Mouse (Mus musculus): ENCODE data around the gene Carmil3.

The Carmil3 gene

GRCm38 (mm10) chr14:55477829-55478228 lies 12.6 kb upstream of the Carmil3 start:
- DNase-seq (ENCODE audit: low read depth, low spot score): no peak
- no peaks in the 10 kb centered on the region for H3K27me3 ChIP-seq (ENCODE audit: control insufficient read depth, insufficient read depth, low read length, poor library complexity, severe bottlenecking)
- no peaks in the 10 kb centered on the region for H3K36me3 ChIP-seq (ENCODE audit: control insufficient read depth, insufficient read depth, low read length, poor library complexity, severe bottlenecking)

- H3K36me3 ChIP-seq (ENCODE audit: control insufficient read depth, insufficient read depth, low read length, poor library complexity, severe bottlenecking): no peaks in the 10 kb centered on the region
- peak; percentile 91 for DNase-seq (ENCODE audit: low read depth, low spot score)
- no peaks in the 10 kb centered on the region for H3K27me3 ChIP-seq (ENCODE audit: control insufficient read depth, insufficient read depth, low read length, poor library complexity, severe bottlenecking)
Measured at GRCm38 (mm10) chr14:55478651-55479599, 11.5 kb upstream of the Carmil3 start, which contains the start of gene Dhrs4. Dhrs4 (plus strand) TSS chr14:55478758.

GRCm38 (mm10) chr14:55479629-55480028 lies 10.8 kb upstream of the Carmil3 start:
- DNase-seq (ENCODE audit: low read depth, low spot score): no peak
- Histone ChIP-seq H3K36me3 (ENCODE audit: control insufficient read depth, insufficient read depth, low read length, poor library complexity, severe bottlenecking) (no peaks in the 10 kb centered on the region), H3K27me3 (ENCODE audit: control insufficient read depth, insufficient read depth, low read length, poor library complexity, severe bottlenecking) (no peaks in the 10 kb centered on the region)

- DNase-seq (ENCODE audit: low read depth, low spot score): no peak
- Histone ChIP-seq H3K27me3 (ENCODE audit: control insufficient read depth, insufficient read depth, low read length, poor library complexity, severe bottlenecking) (no peaks in the 10 kb centered on the region), H3K36me3 (ENCODE audit: control insufficient read depth, insufficient read depth, low read length, poor library complexity, severe bottlenecking) (no peaks in the 10 kb centered on the region)
Measured at GRCm38 (mm10) chr14:55484430-55485085, 5.9 kb upstream of the Carmil3 start.

- no peaks in the 10 kb centered on the region for H3K27me3 ChIP-seq (ENCODE audit: control insufficient read depth, insufficient read depth, low read length, poor library complexity, severe bottlenecking)
- H3K36me3 ChIP-seq (ENCODE audit: control insufficient read depth, insufficient read depth, low read length, poor library complexity, severe bottlenecking): no peaks in the 10 kb centered on the region
- no peak for DNase-seq (ENCODE audit: low read depth, low spot score)
Measured at GRCm38 (mm10) chr14:55486836-55487235, 3.6 kb upstream of the Carmil3 start.

- Histone ChIP-seq H3K36me3 (ENCODE audit: control insufficient read depth, insufficient read depth, low read length, poor library complexity, severe bottlenecking) (no peaks in the 10 kb centered on the region), H3K27me3 (ENCODE audit: control insufficient read depth, insufficient read depth, low read length, poor library complexity, severe bottlenecking) (no peaks in the 10 kb centered on the region)
- peak; percentile 39 for DNase-seq (ENCODE audit: low read depth, low spot score)
Measured at GRCm38 (mm10) chr14:55491291-55491833, 911 bp downstream of the Carmil3 start.

GRCm38 (mm10) chr14:55492103-55492502 lies 1.7 kb downstream of the Carmil3 start:
- H3K36me3 ChIP-seq (ENCODE audit: control insufficient read depth, insufficient read depth, low read length, poor library complexity, severe bottlenecking): no peaks in the 10 kb centered on the region
- H3K27me3 ChIP-seq (ENCODE audit: control insufficient read depth, insufficient read depth, low read length, poor library complexity, severe bottlenecking): no peaks in the 10 kb centered on the region
- DNase-seq (ENCODE audit: low read depth, low spot score): no peak

- no peak for DNase-seq (ENCODE audit: low read depth, low spot score)
- no peaks in the 10 kb centered on the region for H3K36me3 ChIP-seq (ENCODE audit: control insufficient read depth, insufficient read depth, low read length, poor library complexity, severe bottlenecking)
- no peaks in the 10 kb centered on the region for H3K27me3 ChIP-seq (ENCODE audit: control insufficient read depth, insufficient read depth, low read length, poor library complexity, severe bottlenecking)
Measured at GRCm38 (mm10) chr14:55495509-55496240, 5.2 kb downstream of the Carmil3 start.

GRCm38 (mm10) chr14:55496761-55497448 lies 6.5 kb downstream of the Carmil3 start:
- H3K36me3 ChIP-seq (ENCODE audit: control insufficient read depth, insufficient read depth, low read length, poor library complexity, severe bottlenecking): no peaks in the 10 kb centered on the region
- no peak for DNase-seq (ENCODE audit: low read depth, low spot score)
- no peaks in the 10 kb centered on the region for H3K27me3 ChIP-seq (ENCODE audit: control insufficient read depth, insufficient read depth, low read length, poor library complexity, severe bottlenecking)

- no peaks in the 10 kb centered on the region for H3K36me3 ChIP-seq (ENCODE audit: control insufficient read depth, insufficient read depth, low read length, poor library complexity, severe bottlenecking)
- H3K27me3 ChIP-seq (ENCODE audit: control insufficient read depth, insufficient read depth, low read length, poor library complexity, severe bottlenecking): no peaks in the 10 kb centered on the region
- peak; percentile 91 for DNase-seq (ENCODE audit: low read depth, low spot score)
Measured at GRCm38 (mm10) chr14:55497449-55497821, 7.0 kb downstream of the Carmil3 start.

- H3K27me3 ChIP-seq (ENCODE audit: control insufficient read depth, insufficient read depth, low read length, poor library complexity, severe bottlenecking): no peaks in the 10 kb centered on the region
- DNase-seq (ENCODE audit: low read depth, low spot score): no peak
- H3K36me3 ChIP-seq (ENCODE audit: control insufficient read depth, insufficient read depth, low read length, poor library complexity, severe bottlenecking): no peaks in the 10 kb centered on the region
Measured at GRCm38 (mm10) chr14:55505612-55506011, 15.2 kb downstream of the Carmil3 start.

GRCm38 (mm10) chr14:55507801-55508200 lies 17.4 kb downstream of the Carmil3 start:
- Histone ChIP-seq H3K27me3 (ENCODE audit: control insufficient read depth, insufficient read depth, low read length, poor library complexity, severe bottlenecking) (no peaks in the 10 kb centered on the region), H3K36me3 (ENCODE audit: control insufficient read depth, insufficient read depth, low read length, poor library complexity, severe bottlenecking) (no peaks in the 10 kb centered on the region)
- no peak for DNase-seq (ENCODE audit: low read depth, low spot score)

GRCm38 (mm10) chr14:55509540-55509939 lies 19.1 kb downstream of the Carmil3 start:
- no peaks in the 10 kb centered on the region for H3K36me3 ChIP-seq (ENCODE audit: control insufficient read depth, insufficient read depth, low read length, poor library complexity, severe bottlenecking)
- no peaks in the 10 kb centered on the region for H3K27me3 ChIP-seq (ENCODE audit: control insufficient read depth, insufficient read depth, low read length, poor library complexity, severe bottlenecking)
- DNase-seq (ENCODE audit: low read depth, low spot score): no peak

- H3K36me3 ChIP-seq (ENCODE audit: control insufficient read depth, insufficient read depth, low read length, poor library complexity, severe bottlenecking): no peaks in the 10 kb centered on the region
- DNase-seq (ENCODE audit: low read depth, low spot score): no peak
- no peaks in the 10 kb centered on the region for H3K27me3 ChIP-seq (ENCODE audit: control insufficient read depth, insufficient read depth, low read length, poor library complexity, severe bottlenecking)
Measured at GRCm38 (mm10) chr14:55510125-55510731, 19.8 kb downstream of the Carmil3 start, which contains the start of gene Cpne6. Cpne6 (plus strand) TSS chr14:55510445.
